Mouse (Mus musculus) hindbrain, embryonic 13.5 days (tissue): Measurements from ENCODE around the gene Map3k13. TPM values are rescaled to one million over a fixed set of nuclear protein-coding genes. Genes with fewer than 3 reads are reported as not detected.

Experiments used
- ATAC-seq: fragments of 200-750 bp; cut with Nextera tagmentation; 2 replicates; pipeline ENCODE4 v1.8.0; 2017; ENCODE audit warnings: moderate TSS enrichment; ENCODE audit not compliant: low FRiP score
- H3K27ac ChIP-seq: fragments of 300-500 bp; sonication (generic); 2 replicates; pipeline ENCODE4 v1.5.1; 2015; ENCODE audit warnings: inconsistent platforms, mild to moderate bottlenecking, moderate library complexity
- H3K27me3 ChIP-seq: fragments of 300-500 bp; sonication (generic); 2 replicates; pipeline ENCODE4 v1.6.1; 2015; ENCODE audit warnings: mild to moderate bottlenecking, inconsistent platforms
- H3K36me3 ChIP-seq: fragments of 300-500 bp; sonication (generic); 2 replicates; pipeline ENCODE4 v1.6.1; 2015; ENCODE audit warnings: mild to moderate bottlenecking, inconsistent platforms
- H3K4me1 ChIP-seq: fragments of 300-500 bp; sonication (generic); replicated peaks from 2 replicates; pipeline ENCODE4 v1.6.1; 2015; ENCODE audit warnings: inconsistent platforms
- H3K4me2 ChIP-seq: fragments of 300-500 bp; sonication (generic); 2 replicates; pipeline ENCODE4 v1.6.1; 2015; ENCODE audit warnings: inconsistent platforms, mild to moderate bottlenecking, moderate library complexity
- H3K4me3 ChIP-seq: fragments of 300-500 bp; sonication (generic); 2 replicates; pipeline ENCODE4 v1.5.1; 2015; ENCODE audit warnings: mild to moderate bottlenecking, inconsistent platforms
- H3K9ac ChIP-seq: fragments of 300-500 bp; sonication (generic); 2 replicates; pipeline ENCODE4 v1.6.1; 2015; ENCODE audit warnings: mild to moderate bottlenecking, inconsistent platforms
- H3K9me3 ChIP-seq: fragments of 300-500 bp; sonication (generic); 2 replicates; pipeline ENCODE4 v1.6.1; 2016; ENCODE audit warnings: inconsistent platforms
- WGBS: fragments of 180-500 bp; shearing (Covaris S2); methylation state at CpG from one replicate; pipeline ENCODE4 v1.1.7; 2015; 5-methylcytosine and 5-hydroxymethylcytosine counted together
- polyA plus RNA-seq: library from polyadenylated mRNA; unstranded; fragments of >200 nt; fragmentation: Nextera tagmentation; extraction: Ambion mirVana; gene quantifications from 2 replicates; pipeline ENCODE4 v1.2.1, GENCODE M21; 2015

Map3k13 gene
- polyA plus RNA-seq, 1 experiment from 2014 or later, result 8.2 TPM

GRCm38 (mm10) chr16:21814861-21815668 is 20.9 kb downstream of the Map3k13 start:
- peak overlapping the region; percentile 34 for H3K4me2 ChIP-seq
- H3K4me3 ChIP-seq, result no peak overlapping the region
- ATAC-seq, result peak; percentile 46
- no peaks in the 10 kb centered on the region for H3K9me3 ChIP-seq
- no peaks in the 10 kb centered on the region for H3K27me3 ChIP-seq
- peak overlapping the region; percentile 60 for H3K9ac ChIP-seq
- H3K36me3 ChIP-seq, result peaks cover 11% of the 10 kb centered on the region
- H3K27ac ChIP-seq, result peak overlapping the region; percentile 74
- H3K4me1 ChIP-seq, result peaks cover 8% of the 10 kb centered on the region
- 64% methylated on average over 11 of the region's 11 CpGs for WGBS

DNA sequence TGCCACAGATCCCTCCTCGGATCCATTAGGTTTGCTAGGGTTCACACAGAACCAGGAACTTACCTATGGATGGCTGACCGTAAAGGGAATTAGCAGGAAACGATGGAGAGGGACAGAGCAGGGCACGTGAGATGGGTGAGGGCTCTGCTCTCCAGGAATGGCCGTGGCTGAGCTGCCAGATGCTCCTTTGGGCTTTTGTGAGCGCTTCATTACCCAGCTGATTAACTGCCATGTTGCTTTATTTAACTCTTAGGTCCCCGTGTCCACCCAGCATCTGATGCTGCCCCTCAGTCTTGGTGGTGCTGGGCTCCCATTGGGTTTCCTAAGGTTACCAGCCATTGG is 21.5 kb downstream of the Map3k13 start:
- Histone ChIP-seq H3K4me1 (peaks cover 8% of the 10 kb centered on the region), H3K27me3 (no peaks in the 10 kb centered on the region), H3K9me3 (no peaks in the 10 kb centered on the region), H3K9ac (peak overlapping the region; percentile 60), H3K4me2 (peak overlapping the region; percentile 34), H3K4me3 (no peak overlapping the region), H3K27ac (peak overlapping the region; percentile 74), H3K36me3 (peaks cover 6% of the 10 kb centered on the region)
- ATAC-seq, result peak; percentile 68
- 38% methylated on average over 7 of the region's 7 CpGs for WGBS

DNA sequence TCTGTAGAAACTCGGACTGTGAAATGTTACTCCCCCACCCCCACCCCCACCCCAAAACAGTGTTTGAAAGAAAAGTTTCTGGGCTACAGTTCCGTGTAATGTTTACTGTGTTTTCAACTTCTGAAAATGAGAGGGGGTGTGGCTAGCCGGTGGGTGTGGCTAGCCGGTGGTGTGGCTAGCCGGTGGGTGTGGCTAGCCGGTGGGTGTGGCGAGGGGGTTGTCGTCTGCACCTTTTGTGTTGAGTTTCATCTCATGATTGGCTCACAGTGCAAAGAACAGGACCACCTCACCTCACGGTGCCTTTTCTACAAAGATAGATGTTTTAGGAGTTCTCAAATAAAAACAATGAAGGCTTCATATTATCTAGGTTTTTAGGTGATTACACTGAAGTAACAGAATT is 24.0 kb downstream of the Map3k13 start:
- H3K27ac ChIP-seq, result no peak overlapping the region
- no peak for ATAC-seq
- peaks cover 8% of the 10 kb centered on the region for H3K4me1 ChIP-seq
- no peaks in the 10 kb centered on the region; the same call in 1 of the 2 replicates for H3K36me3 ChIP-seq
- H3K4me2 ChIP-seq, result no peak overlapping the region
- no peaks in the 10 kb centered on the region for H3K27me3 ChIP-seq
- no peak overlapping the region for H3K9ac ChIP-seq
- 55% methylated on average over 9 of the region's 9 CpGs for WGBS
- no peak overlapping the region for H3K4me3 ChIP-seq
- H3K9me3 ChIP-seq, result no peaks in the 10 kb centered on the region

DNA sequence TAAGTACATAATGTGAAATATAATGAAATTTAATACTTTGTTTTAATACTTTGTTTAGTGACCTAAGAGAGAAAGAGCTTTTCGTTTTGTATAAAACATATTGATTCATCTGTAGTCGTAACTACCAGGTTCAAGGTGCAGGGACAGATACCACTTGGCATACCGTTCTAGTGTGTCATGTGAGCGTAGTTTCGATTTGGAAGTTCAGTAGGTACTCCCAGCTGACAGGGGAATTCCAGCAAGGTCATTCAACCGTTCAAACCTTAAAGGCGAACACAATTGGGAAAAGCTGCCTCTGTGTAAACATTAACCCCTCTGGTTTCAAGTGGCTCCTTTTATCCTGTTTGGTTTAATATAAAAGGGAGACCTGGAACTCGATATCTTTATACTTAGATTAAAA is 24.5 kb downstream of the Map3k13 start:
- Histone ChIP-seq H3K9ac (no peak overlapping the region), H3K4me3 (no peak overlapping the region), H3K27me3 (no peaks in the 10 kb centered on the region), H3K4me2 (no peak overlapping the region), H3K9me3 (no peaks in the 10 kb centered on the region), H3K4me1 (peaks cover 8% of the 10 kb centered on the region), H3K36me3 (no peaks in the 10 kb centered on the region; the same call in 1 of the 2 replicates), H3K27ac (no peak overlapping the region)
- WGBS, result 50% methylated on average over 8 of the region's 8 CpGs
- no peak for ATAC-seq

GRCm38 (mm10) chr16:21825612-21826031 is 31.5 kb downstream of the Map3k13 start:
- Histone ChIP-seq H3K4me1 (no peaks in the 10 kb centered on the region), H3K9me3 (no peaks in the 10 kb centered on the region), H3K36me3 (no peaks in the 10 kb centered on the region), H3K4me3 (no peak overlapping the region), H3K27ac (no peak overlapping the region), H3K9ac (no peak overlapping the region), H3K27me3 (no peaks in the 10 kb centered on the region), H3K4me2 (no peak overlapping the region)
- 76% methylated on average over 9 of the region's 9 CpGs for WGBS
- no peak for ATAC-seq

DNA sequence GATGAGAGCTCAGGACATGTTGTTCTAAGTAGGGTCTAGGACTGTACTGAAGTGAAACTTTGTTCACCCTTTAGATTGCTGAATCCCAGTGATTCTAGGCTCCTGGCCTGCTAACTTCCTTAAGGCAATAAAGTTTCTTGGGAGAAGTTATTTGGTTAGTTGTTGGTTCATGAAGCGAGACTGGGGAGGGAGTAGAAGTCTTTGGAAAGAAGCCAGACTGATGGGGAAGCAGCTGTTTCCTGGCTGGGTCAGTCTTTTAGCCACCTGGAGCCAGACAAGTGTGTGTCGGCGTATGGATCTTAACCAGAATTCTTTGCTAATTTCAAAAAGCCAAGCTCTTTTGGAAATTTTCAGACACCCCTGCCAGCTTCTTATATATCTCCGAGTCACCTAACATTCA is 33.0 kb downstream of the Map3k13 start:
- Histone ChIP-seq H3K36me3 (no peaks in the 10 kb centered on the region), H3K27me3 (no peaks in the 10 kb centered on the region), H3K4me2 (no peak overlapping the region), H3K27ac (no peak overlapping the region), H3K9me3 (no peaks in the 10 kb centered on the region), H3K4me1 (no peaks in the 10 kb centered on the region), H3K9ac (no peak overlapping the region), H3K4me3 (no peak overlapping the region)
- ATAC-seq, result no peak
- WGBS, result 77% methylated on average over 4 of the region's 4 CpGs

- no peak for ATAC-seq
- Histone ChIP-seq H3K36me3 (no peaks in the 10 kb centered on the region), H3K9ac (no peak overlapping the region), H3K4me1 (no peaks in the 10 kb centered on the region), H3K27ac (no peak overlapping the region), H3K27me3 (no peaks in the 10 kb centered on the region), H3K4me3 (no peak overlapping the region), H3K4me2 (no peak overlapping the region), H3K9me3 (no peaks in the 10 kb centered on the region)
- 86% methylated on average over 4 of the region's 4 CpGs for WGBS
These were observed 33.4 kb downstream of the Map3k13 start for GRCm38 (mm10) chr16:21827581-21827980.

DNA sequence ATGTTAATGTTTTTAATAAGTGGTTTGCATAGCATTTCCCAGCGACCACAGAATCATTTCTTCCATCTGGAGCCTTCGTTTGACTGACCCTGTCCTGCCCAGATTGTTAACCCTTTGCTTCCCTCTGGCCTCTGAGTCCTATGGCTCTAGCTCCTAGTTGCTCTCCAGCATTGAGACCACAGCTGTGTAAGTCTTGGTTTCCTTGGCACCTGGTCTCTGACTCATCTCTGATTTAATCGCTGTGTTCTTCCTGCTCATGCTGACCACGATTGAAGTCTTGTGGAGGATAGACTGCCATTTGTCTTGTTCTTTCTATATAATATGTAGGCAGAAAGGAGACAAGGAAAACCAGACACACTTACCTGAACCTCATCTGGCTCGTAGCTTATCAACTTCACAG is 35.6 kb downstream of the Map3k13 start:
- H3K4me1 ChIP-seq, result 0 out of 2 replicates have a peak, but pooled peaks cover 6% of the 10 kb centered on the region

GRCm38 (mm10) chr16:21830784-21831183 is 36.6 kb downstream of the Map3k13 start:
- H3K9ac ChIP-seq, result no peak overlapping the region
- ATAC-seq, result no peak
- no peak overlapping the region for H3K4me2 ChIP-seq
- WGBS, result 59% methylated on average over 6 of the region's 6 CpGs
- no peaks in the 10 kb centered on the region for H3K9me3 ChIP-seq
- H3K27ac ChIP-seq, result no peak overlapping the region
- no peaks in the 10 kb centered on the region for H3K27me3 ChIP-seq
- 0 out of 2 replicates have a peak, but pooled peaks cover 6% of the 10 kb centered on the region for H3K4me1 ChIP-seq
- H3K4me3 ChIP-seq, result no peak overlapping the region
- no peaks in the 10 kb centered on the region for H3K36me3 ChIP-seq

More for the DNA sequence above, 35.6 kb downstream of the Map3k13 start:
- Histone ChIP-seq H3K4me2 (no peak overlapping the region), H3K4me3 (no peak overlapping the region), H3K36me3 (no peaks in the 10 kb centered on the region), H3K27me3 (no peaks in the 10 kb centered on the region), H3K9ac (no peak overlapping the region), H3K27ac (no peak overlapping the region), H3K9me3 (no peaks in the 10 kb centered on the region)
- ATAC-seq, result no peak
- 46% methylated on average over 5 of the region's 5 CpGs for WGBS

GRCm38 (mm10) chr16:21831764-21832163 is 37.6 kb downstream of the Map3k13 start:
- Histone ChIP-seq H3K9ac (no peak overlapping the region), H3K4me1 (peaks cover 6% of the 10 kb centered on the region; the same call in 1 of the 2 replicates), H3K27me3 (no peaks in the 10 kb centered on the region), H3K9me3 (no peaks in the 10 kb centered on the region), H3K4me3 (no peak overlapping the region), H3K36me3 (no peaks in the 10 kb centered on the region), H3K4me2 (no peak overlapping the region), H3K27ac (no peak overlapping the region)
- WGBS, result 82% methylated on average over 5 of the region's 5 CpGs
- ATAC-seq, result no peak

- 64% methylated on average over 1 of the region's 1 CpGs for WGBS
- no peak overlapping the region for H3K4me3 ChIP-seq
- H3K27me3 ChIP-seq, result no peaks in the 10 kb centered on the region
- H3K9me3 ChIP-seq, result no peaks in the 10 kb centered on the region
- ATAC-seq, result no peak
- H3K4me2 ChIP-seq, result no peak overlapping the region
- H3K27ac ChIP-seq, result no peak overlapping the region
- no peak overlapping the region for H3K9ac ChIP-seq
- H3K36me3 ChIP-seq, result no peaks in the 10 kb centered on the region
- H3K4me1 ChIP-seq, result peaks cover 10% of the 10 kb centered on the region; the same call in 1 of the 2 replicates
These were observed 39.3 kb downstream of the Map3k13 start for GRCm38 (mm10) chr16:21833469-21833868.

DNA sequence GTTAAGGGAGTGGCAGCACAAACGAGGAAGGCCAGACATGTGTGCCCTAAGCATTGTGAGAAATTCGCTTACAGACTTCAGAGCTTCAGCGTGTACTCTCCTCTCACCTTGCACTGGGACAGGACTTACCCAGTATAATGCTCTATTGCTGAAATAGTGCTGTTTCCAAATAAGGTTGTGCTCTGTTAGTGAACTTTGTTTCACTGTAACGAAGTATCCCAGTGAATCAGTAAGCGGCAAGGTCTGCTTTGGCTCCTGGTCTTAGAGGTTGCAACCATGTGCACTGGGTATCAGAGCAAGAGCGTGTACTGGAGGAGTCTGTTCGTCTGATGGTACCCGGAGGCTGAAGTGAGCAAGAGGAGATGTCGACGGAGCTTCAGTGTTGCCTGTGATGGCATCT is 39.8 kb downstream of the Map3k13 start:
- Histone ChIP-seq H3K4me2 (no peak overlapping the region), H3K9me3 (no peaks in the 10 kb centered on the region), H3K9ac (no peak overlapping the region), H3K4me3 (no peak overlapping the region), H3K27me3 (no peaks in the 10 kb centered on the region), H3K4me1 (peaks cover 10% of the 10 kb centered on the region; the same call in 1 of the 2 replicates), H3K27ac (no peak overlapping the region), H3K36me3 (no peaks in the 10 kb centered on the region)
- 72% methylated on average over 10 of the region's 10 CpGs for WGBS
- no peak for ATAC-seq
